Mouse (Mus musculus) right cerebral cortex, adult 18-20 months (tissue): ENCODE data around the gene Ppp1r1b.

ENCODE experiments used
- DNase-seq: peaks from one replicate; pipeline ENCODE4 v3.0.0; 2022; ENCODE audit warnings: mixed read lengths

Ppp1r1b gene

DNA sequence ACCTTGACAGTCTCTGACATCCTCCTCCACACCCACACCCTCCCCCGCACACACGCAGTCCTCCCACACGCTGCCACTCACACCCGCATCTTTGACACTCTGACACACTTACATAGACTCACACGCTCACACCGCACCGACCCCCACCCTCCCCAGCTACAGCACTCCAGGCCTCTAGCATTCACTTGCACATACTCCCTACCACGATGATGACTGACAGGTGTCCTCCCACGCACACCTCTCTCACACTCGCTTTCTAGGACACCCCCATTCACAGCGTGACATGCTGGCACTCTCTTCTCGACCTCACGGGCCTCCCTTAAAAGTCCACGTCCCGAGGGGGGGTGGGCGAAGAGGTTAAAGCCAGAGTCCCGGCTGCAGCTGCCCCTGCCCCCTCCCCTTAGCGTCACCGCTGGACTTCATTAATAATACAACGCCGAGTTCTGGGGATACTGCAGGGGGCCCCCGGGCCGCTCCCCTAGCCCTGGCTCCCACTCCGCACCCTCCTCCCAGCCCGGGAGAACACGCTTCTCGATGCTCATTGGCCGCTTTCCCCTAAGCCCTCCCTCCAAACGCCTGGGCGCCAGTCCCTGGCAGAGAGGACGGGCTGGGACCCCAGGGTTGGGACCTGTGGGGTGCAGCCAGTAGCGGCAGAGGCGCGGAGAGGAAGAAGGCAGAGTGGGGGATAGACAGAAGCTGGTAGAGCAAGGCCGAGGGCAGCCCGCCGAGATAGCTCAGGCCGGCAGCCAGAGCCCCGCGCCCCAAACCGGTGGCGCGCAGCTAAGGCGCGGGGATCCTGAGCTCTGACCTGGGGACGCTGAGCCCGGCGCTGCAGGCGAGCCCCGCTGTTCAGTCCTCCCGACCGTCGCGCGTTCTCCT, at the start of gene Ppp1r1b:
TSS of gene Ppp1r1b (plus strand) at position 322 of the 879 bp plus-strand sequence.
- DNase-seq, result peak; percentile 88

DNA sequence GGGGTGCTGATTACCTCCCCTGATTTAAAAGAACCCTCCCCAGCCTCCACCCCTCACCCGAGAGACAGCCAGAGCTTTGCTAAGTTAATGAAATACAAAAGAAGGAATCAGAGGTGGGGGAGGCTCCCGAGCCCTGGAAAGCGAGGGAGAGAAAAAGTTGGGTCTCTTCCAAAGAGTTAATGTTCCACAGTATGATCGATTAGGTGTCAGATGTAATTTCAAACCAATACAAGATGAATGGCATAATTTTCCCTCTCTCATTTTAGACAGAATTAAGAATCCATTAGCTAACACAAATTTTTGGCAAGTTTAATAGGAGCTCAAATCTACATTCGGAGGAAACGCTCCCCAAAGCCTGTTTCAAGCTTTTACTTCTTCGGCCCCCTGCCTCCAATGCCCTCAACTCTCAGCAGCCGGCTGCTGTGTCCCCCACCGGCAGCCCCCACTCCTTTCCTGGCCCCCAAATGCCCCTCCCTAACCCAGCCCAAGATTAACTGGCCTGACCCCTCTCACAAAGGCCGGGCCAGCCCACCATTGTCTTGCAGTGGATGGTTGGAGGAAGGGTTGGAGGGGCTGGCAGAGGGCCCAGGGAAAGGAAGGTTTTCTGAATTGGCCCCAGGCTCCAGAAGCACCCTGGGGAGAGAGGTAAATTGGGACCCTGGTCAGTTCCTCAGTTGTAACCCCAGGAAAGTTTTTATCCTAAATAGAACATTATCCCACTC, 49.6 kb upstream of the Ppp1r1b start:
- no peak for DNase-seq

DNA sequence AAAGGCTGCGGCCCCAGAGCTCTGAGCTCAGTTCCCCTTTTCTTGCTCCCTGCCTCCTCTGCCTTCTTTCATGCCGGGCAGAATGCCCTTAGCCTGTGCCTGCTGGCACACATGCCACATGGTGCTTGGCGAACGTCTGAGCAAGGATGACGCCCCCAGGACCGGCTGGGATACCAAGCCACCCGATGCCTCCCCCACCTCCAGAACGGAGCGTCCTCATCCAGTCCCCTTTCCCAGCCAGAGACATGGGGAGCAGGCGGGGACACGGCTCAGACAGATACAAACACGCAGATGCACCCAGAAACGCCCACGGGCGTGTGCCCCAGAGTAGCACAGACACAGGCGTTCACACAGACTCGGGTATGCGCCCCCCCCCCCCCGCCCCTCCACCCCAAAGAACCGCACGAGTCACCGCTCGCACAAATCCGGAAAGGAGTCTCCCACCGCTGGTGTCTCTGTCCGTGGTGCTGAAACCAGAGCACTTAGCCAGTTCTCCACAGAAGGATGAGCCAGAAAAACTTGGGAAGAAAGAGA, 34.3 kb upstream of the Ppp1r1b start:
- DNase-seq, result peak; percentile 83

DNA sequence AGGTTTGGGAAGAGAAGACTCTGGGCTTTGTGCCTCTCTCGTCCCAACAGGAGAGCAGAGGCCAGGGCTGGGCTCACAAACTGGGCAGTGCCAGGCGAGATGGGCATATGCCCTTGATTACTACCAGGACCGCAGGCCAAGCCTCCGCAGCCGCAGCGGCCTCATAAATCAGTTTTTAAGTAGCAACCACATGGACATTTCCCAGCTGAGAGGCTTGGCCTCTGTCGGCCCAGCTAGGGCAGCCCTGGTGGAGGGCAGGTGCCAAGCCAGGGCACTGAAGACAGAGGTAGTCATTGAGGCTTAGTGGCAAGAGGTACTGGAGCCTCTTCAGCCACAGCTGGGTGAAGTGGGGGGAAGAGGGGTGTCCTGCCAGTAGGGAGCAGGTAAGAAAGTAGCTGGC, 30.7 kb upstream of the Ppp1r1b start:
- no peak for DNase-seq

DNA sequence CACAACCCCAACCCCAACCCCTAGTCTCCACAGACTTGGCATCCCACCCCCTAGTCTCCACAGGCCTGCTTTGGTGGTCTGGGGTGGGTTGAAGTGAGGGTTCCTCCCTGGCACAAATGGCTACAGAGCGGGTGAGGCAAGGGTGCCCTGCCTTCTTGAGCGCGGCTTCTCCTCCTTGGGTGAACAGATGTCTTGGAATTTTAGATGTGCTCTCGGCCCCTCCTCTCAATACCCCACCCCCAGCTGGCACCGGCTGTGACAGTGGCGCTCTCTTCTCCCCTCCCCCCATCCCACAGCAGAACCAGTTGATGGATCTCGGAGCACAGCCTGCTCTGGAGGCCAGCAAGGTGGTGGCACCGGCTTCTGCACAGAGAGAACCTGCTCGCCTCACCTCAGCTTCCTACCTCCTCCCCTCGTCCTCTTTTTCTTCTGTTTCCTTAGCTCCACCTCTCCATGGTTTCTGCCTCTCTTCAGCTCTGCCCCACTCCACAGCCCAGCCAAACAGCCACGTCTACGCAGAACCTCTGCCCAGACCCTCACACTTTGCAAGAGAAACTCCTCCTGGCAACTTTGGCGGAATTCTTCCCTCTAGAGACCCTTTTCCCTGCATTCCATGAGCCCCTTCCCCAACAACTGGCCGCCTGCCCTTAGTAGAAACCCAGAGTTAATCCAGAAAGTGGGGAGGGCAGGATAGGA, 29.6 kb upstream of the Ppp1r1b start:
- no peak for DNase-seq

DNA sequence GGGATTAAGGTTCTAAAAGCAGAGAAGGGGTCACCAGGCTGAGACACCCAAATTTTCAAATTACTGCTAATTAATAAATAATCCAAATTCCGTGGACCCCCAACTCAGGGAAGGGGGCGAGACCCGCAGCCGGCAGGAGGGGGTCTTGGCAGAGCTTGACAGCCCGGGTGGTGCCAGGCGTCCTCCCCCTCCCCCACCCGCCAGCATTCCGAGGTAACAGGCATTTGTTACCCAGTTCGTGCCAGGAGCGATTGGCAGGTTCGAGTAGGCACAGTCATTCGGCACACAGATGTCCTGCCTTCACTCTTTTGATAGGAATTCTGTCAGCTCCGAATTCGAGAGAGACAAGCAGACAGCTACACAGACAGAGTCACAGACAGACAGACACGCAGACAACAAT, 29.1 kb upstream of the Ppp1r1b start:
- no peak for DNase-seq

DNA sequence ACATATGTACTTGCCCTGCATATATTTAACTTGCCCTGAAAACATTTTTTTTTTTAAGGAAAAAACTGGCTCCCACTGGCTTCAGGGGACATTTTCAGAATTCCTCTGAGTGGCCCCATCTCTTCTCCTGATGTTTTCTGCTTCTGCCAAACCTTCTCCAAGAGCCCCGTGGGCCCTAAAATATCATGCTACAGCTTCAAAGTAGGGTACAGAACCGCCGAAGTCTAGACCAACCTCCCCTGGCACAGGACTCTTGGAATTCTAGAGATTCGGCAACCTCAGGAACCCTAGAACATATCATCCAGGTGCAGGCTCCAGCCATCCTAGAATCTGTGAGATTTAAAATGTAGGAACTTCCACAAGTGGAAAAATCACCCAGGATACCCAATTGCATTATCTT, 28.7 kb upstream of the Ppp1r1b start:
- DNase-seq, result no peak

DNA sequence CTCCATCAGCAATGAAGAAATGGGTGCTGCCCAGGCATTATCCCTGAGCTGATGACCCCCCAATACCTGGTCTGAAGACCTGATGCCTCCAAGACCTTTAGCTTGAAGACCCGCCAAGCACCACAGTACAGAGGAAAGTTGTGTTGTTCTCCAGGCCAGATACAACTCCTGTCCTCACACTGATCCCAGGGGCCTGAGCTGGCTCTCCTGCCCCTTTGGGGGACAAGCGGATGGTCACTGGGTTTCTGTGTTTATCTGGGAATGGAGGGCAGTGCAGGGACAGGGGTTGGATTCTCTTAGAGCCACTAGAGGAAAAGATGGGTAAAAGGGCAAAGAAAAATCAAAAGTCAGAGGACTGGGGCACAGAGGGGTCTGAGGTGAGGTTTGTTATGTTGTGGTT, 28.3 kb upstream of the Ppp1r1b start:
- no peak for DNase-seq

DNA sequence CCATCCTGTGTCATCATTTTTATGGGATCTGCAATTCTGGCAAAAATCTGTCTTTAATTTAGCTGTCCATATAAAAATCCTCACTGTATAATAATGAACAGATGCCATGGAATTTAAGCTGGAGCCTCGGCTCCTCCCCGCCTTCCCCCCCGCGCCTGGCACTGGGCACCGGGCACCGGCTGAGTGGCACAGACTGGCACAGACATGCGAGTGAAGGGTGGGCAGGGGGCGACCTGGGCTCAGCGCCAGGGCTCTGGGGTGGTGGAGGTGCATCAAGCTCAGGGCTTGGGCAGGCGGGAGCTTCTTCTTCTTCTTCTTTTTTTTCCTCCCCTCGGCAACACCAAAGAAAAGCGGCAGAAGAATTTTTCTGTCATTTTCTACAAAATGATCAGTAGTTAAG, 27.8 kb upstream of the Ppp1r1b start:
- no peak for DNase-seq

DNA sequence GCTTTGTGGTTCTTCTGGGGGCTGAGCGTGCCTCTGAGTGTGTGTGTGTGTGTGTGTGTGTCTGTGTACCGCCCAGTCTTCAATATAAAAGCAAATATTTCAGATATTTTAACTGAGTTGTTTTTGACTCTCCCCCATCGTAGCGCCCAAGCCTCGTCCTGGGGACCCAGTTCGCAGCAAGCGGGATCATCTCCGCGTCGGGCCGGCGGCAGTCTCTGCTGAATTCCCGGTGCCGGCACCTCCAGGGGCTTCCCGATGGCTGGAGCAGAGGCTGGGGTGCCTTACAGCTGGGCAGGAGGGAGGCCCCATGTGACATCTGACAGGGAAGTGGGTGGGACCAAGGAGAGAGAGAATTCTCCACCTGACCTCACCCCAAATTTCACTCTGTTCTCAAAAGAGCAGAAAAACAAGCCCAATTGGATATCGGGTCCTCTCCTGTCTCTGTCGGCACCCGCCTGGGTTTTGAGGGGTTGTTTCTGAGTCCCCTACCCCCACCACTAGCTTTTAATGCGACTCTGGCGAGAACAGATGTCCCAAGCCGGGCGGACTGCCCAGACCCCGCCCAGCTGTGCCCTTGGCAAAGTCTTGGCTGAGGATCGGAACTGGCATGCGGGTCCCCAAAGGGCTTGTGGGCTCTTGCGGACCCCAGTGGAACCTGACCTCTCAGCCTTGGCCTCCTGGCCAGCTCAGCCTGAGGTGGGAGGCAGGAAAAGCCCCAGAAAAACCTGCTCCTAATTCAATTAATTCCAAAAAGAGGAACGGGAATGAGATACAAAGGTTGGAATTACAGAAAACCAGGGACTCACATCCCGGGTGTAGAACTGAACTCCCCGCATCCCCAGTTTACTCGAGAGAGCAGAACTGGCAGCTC, 27.2 kb upstream of the Ppp1r1b start:
- no peak for DNase-seq

DNA sequence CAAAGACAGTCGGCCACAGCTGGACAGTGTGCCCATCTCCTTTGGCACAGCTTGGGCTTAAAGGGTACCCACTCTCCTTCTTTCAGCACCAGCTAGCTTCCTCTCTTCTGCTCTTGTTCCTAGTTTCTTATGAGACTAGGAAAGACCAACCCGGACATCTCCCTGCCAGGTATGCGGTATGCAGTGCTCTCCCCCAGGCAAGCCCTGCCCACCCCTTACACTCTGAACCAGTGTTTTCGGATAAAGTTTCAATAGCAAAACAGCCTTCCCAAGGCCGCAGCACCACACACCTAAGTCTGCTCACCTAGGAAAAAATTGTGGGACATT, 26.6 kb upstream of the Ppp1r1b start:
- no peak for DNase-seq

DNA sequence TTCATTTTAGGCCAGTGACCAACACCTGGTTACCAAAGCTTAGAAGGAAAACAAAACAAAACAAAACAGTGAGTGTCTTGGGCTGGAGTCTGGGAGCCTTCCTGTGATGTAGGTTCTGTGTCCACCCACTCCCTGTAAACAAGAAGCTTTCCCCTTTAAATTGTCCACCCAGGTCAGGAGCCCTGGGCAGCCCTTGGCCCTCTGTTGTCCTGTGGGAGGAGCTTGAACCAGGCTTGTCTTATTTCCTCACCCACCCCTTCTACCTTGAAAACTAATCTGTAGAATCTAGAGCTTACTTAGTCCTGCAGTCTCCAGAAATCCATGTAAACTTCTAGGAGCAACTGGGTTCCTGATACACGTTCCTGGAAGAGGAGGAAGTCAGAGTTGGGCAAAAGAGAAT, 26.0 kb upstream of the Ppp1r1b start:
- no peak for DNase-seq

DNA sequence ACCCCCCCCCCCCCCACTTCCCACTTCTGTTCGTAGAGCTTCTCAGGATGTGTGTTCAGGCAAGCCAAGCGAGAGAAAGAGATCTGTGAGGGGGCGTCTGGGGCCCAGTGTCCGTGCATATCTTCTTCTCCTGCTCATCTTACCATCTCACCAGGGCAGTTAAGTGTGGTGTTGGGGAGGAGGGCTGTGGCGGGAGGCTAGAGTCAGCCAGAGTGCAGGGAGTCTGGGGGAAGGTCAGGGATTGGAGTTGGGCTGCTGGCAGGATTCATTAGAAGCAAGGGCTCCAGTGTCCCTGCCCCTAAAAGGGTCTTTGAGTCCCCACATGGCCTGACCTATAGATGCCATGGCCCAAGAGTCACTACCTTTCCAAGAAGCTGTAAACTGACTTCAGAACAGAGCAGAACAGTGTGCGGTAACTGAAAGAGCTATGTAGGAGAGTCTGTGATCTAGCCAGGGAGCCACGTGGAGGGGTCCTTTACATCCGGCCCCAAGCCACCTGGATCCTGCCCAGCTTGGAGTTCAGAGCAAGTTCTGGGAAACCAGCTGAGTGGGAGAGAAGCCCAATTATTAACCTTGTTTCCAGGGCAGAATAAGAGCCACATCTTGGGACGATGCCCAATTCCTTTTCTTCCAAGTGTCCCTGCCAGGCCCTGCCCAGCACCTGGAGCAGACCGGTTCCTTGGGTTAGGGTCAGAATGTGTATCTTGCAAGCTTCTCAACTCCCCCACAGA, 24.9 kb upstream of the Ppp1r1b start:
- no peak for DNase-seq

DNA sequence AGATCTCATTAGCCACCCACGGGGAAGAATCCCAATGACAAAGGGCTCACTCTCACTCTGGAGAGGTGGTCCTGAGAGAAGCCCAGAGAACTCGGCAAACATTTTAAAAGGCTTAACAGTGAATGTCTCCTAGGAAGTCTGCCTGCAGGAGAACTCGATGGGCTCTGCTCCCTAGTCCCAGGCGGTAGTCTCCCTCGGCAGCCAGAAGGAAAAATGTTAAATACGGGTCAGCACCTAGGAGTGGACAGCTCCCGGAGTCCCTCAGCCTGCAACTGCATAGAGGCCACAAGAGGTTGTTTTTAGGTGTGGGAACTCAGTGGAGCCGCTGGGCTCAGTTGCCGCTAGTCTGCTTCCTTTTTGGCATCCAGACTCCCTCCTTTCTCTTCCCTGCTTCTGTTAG, 24.3 kb upstream of the Ppp1r1b start:
- no peak for DNase-seq

DNA sequence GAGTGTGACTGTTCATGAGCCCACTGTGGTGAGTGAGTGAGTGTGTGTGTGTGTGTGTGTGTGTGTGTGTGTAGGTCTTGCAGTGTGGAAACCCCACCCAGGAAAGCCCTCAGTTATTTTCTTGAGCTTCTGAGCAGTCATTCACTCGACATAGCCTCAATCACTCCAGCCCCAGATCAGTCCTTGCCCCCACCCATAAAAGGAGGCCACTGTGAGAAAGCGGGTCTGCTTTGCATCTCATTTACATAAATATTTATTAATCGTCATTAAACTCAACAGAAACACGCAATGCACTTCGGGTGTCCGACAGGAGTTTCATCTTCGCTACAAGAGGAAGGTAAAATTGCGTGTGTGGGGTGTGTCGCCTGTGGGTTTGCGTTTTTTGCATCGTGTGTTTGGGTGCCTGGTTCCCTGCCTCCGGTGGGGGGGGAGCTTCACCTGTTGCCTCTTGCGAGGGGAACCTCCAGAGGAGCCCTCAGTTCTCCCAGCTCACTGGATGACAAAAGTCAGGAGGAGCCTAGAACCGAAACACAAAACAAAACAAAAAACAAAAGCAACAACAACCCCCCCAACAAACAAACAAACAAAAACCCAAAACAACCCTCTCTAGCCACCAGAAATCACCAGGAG, 22.9 kb upstream of the Ppp1r1b start:
- no peak for DNase-seq

DNA sequence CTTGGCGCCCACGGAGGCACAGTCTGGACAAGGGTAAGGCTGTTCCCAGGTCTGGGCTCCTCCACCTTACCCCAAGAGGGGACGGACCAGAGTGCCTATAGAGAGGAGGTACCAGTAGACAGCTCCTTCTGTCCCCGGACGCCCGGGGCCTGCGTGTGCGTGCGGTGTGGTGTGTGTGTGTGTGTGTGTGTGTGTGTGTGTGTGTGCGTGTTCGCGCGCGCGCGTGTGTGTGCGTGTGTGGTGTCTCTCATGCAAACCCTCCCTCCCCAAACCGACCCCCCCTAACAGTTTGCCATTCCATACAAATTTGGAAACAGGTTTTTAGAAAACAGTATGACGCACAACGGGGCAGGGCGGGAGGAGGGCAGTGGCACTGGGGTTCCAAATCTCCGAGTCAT, 22.4 kb upstream of the Ppp1r1b start:
- no peak for DNase-seq

DNA sequence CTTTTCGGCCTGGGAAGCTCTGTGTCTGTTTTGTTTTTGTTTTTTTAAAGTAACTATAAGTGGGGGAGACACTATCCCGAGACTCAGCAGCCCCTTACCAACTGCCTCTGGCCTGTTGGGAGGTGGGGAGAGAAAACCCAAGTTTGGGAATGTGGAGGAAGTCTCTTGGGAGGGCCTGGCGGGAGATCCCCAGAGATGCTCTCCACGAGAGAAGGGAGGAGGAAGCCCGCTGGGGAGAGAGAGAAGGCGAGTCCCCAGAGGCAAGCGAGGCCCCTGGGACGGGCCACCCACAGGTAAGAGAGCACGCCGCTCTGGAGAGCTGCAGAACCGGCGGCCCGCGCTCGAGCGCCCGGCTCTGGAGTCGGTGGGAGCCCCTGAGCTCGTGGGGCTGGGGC, 21.5 kb upstream of the Ppp1r1b start:
- DNase-seq, result no peak

DNA sequence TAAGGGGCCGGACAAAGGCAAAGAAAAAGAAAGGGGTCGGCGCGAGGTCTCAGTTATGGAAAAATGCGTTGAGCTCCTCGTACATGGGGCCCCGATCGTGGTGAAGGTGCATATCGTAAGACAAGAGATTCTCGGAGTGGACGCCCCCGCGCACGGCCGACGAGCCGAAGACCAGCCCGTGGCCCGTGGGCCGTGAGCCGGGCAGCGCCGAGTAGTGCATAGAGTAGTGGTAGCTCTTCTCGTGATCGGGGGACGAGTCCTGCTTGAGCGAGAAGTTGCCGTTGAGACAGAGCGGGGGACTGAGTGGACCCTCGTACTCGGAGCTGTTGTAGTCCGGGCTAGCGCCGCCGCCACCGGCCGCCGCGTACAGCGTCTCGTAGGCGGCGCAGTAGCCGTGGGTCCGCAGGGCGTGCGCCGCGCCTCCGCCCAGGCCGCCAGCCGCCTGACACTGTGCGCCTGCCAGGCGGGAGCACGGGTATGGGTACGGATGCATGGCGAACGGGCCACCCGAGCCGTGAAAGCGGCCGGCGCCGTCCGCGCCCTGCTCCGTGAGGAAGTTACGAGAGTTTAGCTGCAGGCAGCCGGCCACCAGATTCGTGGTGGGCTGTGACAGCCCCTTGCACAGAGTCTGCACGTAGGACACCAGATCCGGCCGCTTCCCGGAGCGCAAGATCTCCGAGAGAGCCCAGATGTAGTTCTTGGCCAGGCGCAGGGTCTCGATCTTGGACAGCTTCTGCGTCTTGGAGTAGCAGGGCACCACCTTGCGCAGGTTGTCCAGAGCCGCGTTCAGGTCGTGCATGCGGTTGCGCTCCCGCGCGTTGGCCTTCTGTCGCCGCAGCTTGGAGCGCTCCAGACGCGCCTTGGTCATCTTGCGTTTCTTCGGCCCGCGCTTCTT, 20.8 kb upstream of the Ppp1r1b start:
- no peak for DNase-seq

DNA sequence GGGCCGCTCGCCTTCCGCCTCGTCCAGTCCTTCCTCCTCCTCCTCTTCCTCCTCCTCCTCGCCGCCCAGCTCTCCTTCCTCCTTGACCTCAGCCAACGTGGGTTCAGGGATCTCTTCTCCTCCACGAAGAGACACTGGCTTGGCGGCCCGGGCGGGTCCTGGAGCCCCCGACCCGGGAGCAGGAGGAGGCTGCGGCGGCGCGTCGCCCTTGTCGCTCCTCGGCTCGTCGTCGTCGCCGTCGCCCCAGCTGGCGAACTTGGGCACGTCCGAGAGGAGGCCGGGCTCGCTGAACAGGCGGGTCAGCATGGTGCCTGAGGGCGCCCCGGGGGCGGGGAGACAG, 20.2 kb upstream of the Ppp1r1b start:
- no peak for DNase-seq

DNA sequence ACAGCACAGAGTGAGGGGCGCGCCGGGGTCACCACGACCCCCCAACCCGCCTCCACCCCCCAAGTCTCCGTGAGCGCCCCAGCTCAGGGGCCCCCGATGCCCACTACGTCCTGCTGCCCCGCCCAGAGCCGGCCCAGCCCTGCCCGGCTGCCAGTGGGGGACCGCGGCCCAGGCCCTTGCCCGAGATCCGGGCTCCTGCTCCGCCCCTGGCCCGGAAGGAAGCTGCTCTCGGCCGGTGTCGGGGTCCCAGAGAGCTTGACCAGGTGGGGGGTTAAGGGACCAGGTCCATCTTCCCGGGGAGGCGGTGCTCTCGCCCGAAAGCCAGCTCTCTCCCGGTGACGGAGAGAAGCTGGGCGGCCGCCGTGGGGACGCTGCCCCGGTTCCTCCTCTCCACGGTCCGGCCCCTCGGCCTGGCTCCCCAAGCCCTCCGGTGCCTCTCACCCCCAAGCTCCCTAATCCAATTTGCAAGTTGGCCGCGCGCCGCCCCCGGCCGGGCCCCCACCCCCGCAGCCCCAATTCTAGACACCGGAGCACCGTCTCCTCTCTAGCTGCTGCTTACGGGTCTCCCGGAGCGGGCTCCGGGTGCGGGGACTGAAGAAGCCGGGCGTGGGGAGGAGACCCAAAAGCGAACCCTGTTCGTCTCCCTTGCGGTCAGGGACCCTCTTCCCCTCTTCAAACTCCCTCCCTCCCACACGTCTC, 19.7 kb upstream of the Ppp1r1b start:
- DNase-seq, result no peak
